Mouse (Mus musculus): ENCODE measurements at regions not wholly inside any gene's neighbourhood (a gene's known extent, or its start where the extent isn't known, plus 50 kb on each side); places are given as distances from the start of the nearest gene placed in this dataset.

GRCm38 (mm10) chr13:97441803-97442202 is 200.9 kb downstream of the Enc1 start:
- TF ChIP-seq CTCF (IDR thresholded peaks at IDR 0.05; ENCODE audit: borderline replicate concordance, extremely low read depth, insufficient read depth, insufficient read length), result no peak
- TF ChIP-seq POLR2A (IDR thresholded peaks at IDR 0.05; ENCODE audit: borderline replicate concordance, extremely low read depth, insufficient read depth, insufficient read length, poor library complexity, severe bottlenecking), result no peak
